In the genomic region with DNA sequence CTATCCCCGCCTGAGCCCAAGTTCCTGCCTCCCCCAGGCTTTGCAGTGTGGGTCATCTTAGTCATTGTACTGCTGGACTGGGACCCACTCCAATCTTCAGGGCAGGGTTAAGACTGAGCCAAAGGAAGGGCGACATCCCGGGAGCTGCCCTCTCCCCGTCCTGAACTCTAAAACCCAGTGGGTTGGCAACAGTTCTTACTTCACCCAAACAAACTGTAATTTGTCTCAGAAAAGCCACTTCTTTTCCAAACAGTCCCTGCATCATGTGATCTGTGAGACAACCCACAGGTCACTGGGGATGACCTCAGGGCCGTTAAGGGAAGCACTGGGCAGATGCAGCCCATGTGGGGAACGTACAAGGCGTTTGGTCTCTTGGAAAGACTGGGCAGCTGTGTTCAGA, we compare ENCODE assay signal across 8 mouse cellular contexts. TPM values are rescaled to one million over a fixed set of nuclear protein-coding genes. Genes with fewer than 3 reads are reported as not detected.
DNase-seq lines count a peak whose midpoint lies in the region; ATAC-seq and TF ChIP-seq lines count a peak whose summit lies in the region.

No protein-coding gene starts in this region.

- TF ChIP-seq CTCF in gastrocnemius, adult 2 months (IDR thresholded peaks at IDR 0.05), result no peak

- peaks cover 38% of the 10 kb centered on the region for H3K4me1 ChIP-seq in embryonic facial prominence, embryonic 15.5 days
- no peaks in the 10 kb centered on the region for H3K4me1 ChIP-seq in forebrain, embryonic 11.5 days (replicated peaks; ENCODE audit: control insufficient read depth, insufficient read depth, low read length)

- TF ChIP-seq POLR2A in myocyte (IDR thresholded peaks at IDR 0.05; ENCODE audit: insufficient read length, low read depth), result no peak

- intact Hi-C loops in gastrocnemius, adult 2 months (cut with DNase I), result no loop called here

- H3K79me2 ChIP-seq in myocyte (ENCODE audit: control insufficient read depth, insufficient read depth), result no peaks in the 10 kb centered on the region

- H3K9ac ChIP-seq in embryonic facial prominence, embryonic 15.5 days, result no peak overlapping the region
- H3K9ac ChIP-seq in forebrain, embryonic 11.5 days (ENCODE audit: low read length), result no peak overlapping the region

- H3K4me3 ChIP-seq in gastrocnemius, adult 2 months, result no peak overlapping the region
- H3K4me3 ChIP-seq in embryonic facial prominence, embryonic 15.5 days (replicated peaks), result no peak overlapping the region
- H3K4me3 ChIP-seq in myocyte, result no peak overlapping the region
- no peak overlapping the region for H3K4me3 ChIP-seq in forebrain, embryonic 11.5 days (ENCODE audit: low read depth, low read length)

- ATAC-seq in embryonic facial prominence, embryonic 15.5 days (ENCODE audit: insufficient number of reproducible peaks, low FRiP score, low TSS enrichment, low read depth), result no peak
- ATAC-seq in frontal cortex, adult (ENCODE audit: low TSS enrichment), result no peak
- ATAC-seq in forebrain, embryonic 11.5 days (replicated peaks; ENCODE audit: low FRiP score), result no peak

- H3K27me3 ChIP-seq in embryonic facial prominence, embryonic 15.5 days, result no peaks in the 10 kb centered on the region
- H3K27me3 ChIP-seq in myocyte (ENCODE audit: control insufficient read depth, insufficient read depth, insufficient read length), result no peaks in the 10 kb centered on the region
- H3K27me3 ChIP-seq in forebrain, embryonic 11.5 days (ENCODE audit: control insufficient read depth, insufficient read depth, low read length), result no peaks in the 10 kb centered on the region

- 34% methylated on average over 7 of the region's 7 CpGs for WGBS in embryonic facial prominence, embryonic 15.5 days
- WGBS in forebrain, embryonic 11.5 days, result 61% methylated on average over 7 of the region's 7 CpGs

- H3ac ChIP-seq in myocyte (ENCODE audit: control insufficient read depth, insufficient read length), result no peak overlapping the region

- peak overlapping the region; percentile 73 for H3K27ac ChIP-seq in gastrocnemius, adult 2 months
- H3K27ac ChIP-seq in embryonic facial prominence, embryonic 15.5 days (replicated peaks), result 0 out of 2 replicates have a peak overlapping the region, but pooled peaks have one; percentile 22
- H3K27ac ChIP-seq in forebrain, embryonic 11.5 days (ENCODE audit: low read depth, low read length), result no peak overlapping the region

- peak; percentile 34 for DNase-seq in gastrocnemius, adult 2 months
- no peak for DNase-seq in gastrocnemius, postnatal 25 days
- DNase-seq in kidney, postnatal 25 days, result peak; percentile 77 to 86
- DNase-seq in cerebellum, adult 9-11 months, result no peak
- no peak for DNase-seq in forebrain, embryonic 11.5 days (ENCODE audit: low spot score)

- H3K4me2 ChIP-seq in embryonic facial prominence, embryonic 15.5 days (replicated peaks), result no peak overlapping the region
- H3K4me2 ChIP-seq in myocyte (ENCODE audit: low read depth), result peak overlapping the region; percentile 59
- no peak overlapping the region for H3K4me2 ChIP-seq in forebrain, embryonic 11.5 days (ENCODE audit: low read depth, low read length, severe bottlenecking)

- H3K9me3 ChIP-seq in embryonic facial prominence, embryonic 15.5 days (replicated peaks), result no peaks in the 10 kb centered on the region
- no peaks in the 10 kb centered on the region for H3K9me3 ChIP-seq in forebrain, embryonic 11.5 days (ENCODE audit: control insufficient read depth, low read length)

- no peaks in the 10 kb centered on the region for H3K36me3 ChIP-seq in embryonic facial prominence, embryonic 15.5 days
- no peaks in the 10 kb centered on the region for H3K36me3 ChIP-seq in myocyte (ENCODE audit: control insufficient read depth, insufficient read depth)
- no peaks in the 10 kb centered on the region for H3K36me3 ChIP-seq in forebrain, embryonic 11.5 days (ENCODE audit: control insufficient read depth, insufficient read depth, low read length)

TF ChIP-seq in myocyte, 11 proteins besides CTCF, POLR2A, EP300 and RAD21:
- TF ChIP-seq TCF12 (IDR thresholded peaks at IDR 0.05; ENCODE audit: insufficient read depth, poor library complexity, severe bottlenecking), result no peak
- TF ChIP-seq MYOD1 (IDR thresholded peaks at IDR 0.05; ENCODE audit: control insufficient read depth in 1 of 3, insufficient read length in 2 of 3, low read depth in 2 of 3), result no peak
- TF ChIP-seq USF1 (IDR thresholded peaks at IDR 0.05; ENCODE audit: low read depth), result peak; percentile 90
TF ChIP-seq in myocyte: peak in this region for 1.

RNA-seq across cellular contexts. Expression of gene Tgm2, which starts 10.0 kb away (rescaled TPM):
- 10 to 100 TPM; 44.2 to 55.4 TPM for total RNA-seq in gastrocnemius, adult 2 months (2021)
- 10 to 100 TPM; 47.9 to 52.3 TPM for total RNA-seq in gastrocnemius, postnatal 25 days (2021)
- 17.9 and 22.2 TPM in 2 replicates for polyA plus RNA-seq in embryonic facial prominence, embryonic 15.5 days (2015; fragmentation: Nextera tagmentation; extraction: Ambion mirVana)
- 61.0 TPM for polyA plus RNA-seq in myocyte (2012; fragmentation: generic; extraction: Trizol)
- polyA plus RNA-seq in forebrain, embryonic 11.5 days (2014; fragmentation: Nextera tagmentation; extraction: Ambion mirVana), result 4.2 and 4.7 TPM in 2 replicates

Comparison
In these comparisons a context has a peak if more than half of its experiments do, and no peak if none do; other contexts are left out.
1. DNase-seq: peak in gastrocnemius, adult 2 months (single experiment) and kidney, postnatal 25 days (2 of 2); none in gastrocnemius, postnatal 25 days (single experiment), cerebellum, adult 9-11 months (single experiment) and forebrain, embryonic 11.5 days (single experiment).